Comparison of ENCODE assay signal across 15 mouse cellular contexts in the genomic region with DNA sequence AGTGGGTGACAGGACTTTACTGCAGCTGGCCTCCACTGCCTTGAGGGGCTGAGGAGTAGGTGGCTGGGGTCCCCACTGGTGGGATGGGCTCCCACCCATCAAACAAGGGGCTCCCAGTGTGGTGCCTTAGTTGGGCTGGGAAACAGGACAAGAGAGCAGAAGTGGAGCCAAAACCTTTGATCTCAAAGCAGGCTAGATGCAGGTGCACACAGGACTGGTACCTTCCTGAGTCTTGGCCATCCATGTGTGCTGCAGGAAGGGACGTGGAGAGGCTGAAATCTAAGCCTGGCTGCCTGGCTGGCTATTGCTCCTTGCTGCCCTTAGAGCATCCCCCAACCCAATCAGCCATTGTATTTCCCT. TPM values are rescaled to one million over a fixed set of nuclear protein-coding genes. Genes with fewer than 3 reads are reported as not detected.
"Had no signal": no experiment of that assay in that cellular context is flagged by ENCODE, and none has a peak within 500 bp of the region (broad histone marks: within the 10 kb centered on the region; RNA-seq: fewer than 3 reads in every experiment).

No protein-coding gene starts in this region.

- H3K27ac ChIP-seq: liver, embryonic 13.5 days; neural tube, embryonic 12.5 days; neural tube, embryonic 15.5 days had no signal

- DNase-seq: kidney, adult 9 months; kidney, postnatal 14 days; liver, embryonic 13.5 days; lung, adult 2 months; lung, postnatal 14 days; right cerebral cortex, adult 18-20 months; spleen, adult 18-20 months; thymus, adult 18-20 months; thymus, postnatal 36 days had no signal

- H3K9ac ChIP-seq: liver, embryonic 13.5 days; neural tube, embryonic 12.5 days; neural tube, embryonic 15.5 days had no signal

- H3K9me3 ChIP-seq: liver, embryonic 13.5 days; neural tube, embryonic 12.5 days; neural tube, embryonic 15.5 days had no signal

- H3K36me3 ChIP-seq: liver, embryonic 13.5 days; neural tube, embryonic 12.5 days; neural tube, embryonic 15.5 days had no signal

- H3K4me2 ChIP-seq: liver, embryonic 13.5 days; midbrain, embryonic 11.5 days; neural tube, embryonic 12.5 days; neural tube, embryonic 15.5 days had no signal

- H3K4me3 ChIP-seq: liver, embryonic 13.5 days; neural tube, embryonic 12.5 days; neural tube, embryonic 15.5 days had no signal

- H3K27me3 ChIP-seq: neural tube, embryonic 12.5 days; neural tube, embryonic 15.5 days had no signal

RNA-seq across cellular contexts. Expression of a gene that starts 4.8 kb away (rescaled TPM):
- total RNA-seq: liver, adult 2 months; megakaryocyte progenitor cell, adult 5-6 weeks; megakaryocyte-erythroid progenitor cell, adult 5-6 weeks had no signal
